Mouse (Mus musculus) CD8-positive naive resting alpha-beta T cell, adult 57 days (primary cell): ENCODE data around the gene Rpl10l. TPM values are rescaled to one million over a fixed set of nuclear protein-coding genes. Genes with fewer than 3 reads are reported as not detected.

Experiments used
- total RNA-seq: library from RNA; stranded (reverse); gene quantifications from one replicate; pipeline ENCODE4 v1.2.4, GENCODE M21; 2023

Rpl10l gene
- total RNA-seq: not detected

DNA sequence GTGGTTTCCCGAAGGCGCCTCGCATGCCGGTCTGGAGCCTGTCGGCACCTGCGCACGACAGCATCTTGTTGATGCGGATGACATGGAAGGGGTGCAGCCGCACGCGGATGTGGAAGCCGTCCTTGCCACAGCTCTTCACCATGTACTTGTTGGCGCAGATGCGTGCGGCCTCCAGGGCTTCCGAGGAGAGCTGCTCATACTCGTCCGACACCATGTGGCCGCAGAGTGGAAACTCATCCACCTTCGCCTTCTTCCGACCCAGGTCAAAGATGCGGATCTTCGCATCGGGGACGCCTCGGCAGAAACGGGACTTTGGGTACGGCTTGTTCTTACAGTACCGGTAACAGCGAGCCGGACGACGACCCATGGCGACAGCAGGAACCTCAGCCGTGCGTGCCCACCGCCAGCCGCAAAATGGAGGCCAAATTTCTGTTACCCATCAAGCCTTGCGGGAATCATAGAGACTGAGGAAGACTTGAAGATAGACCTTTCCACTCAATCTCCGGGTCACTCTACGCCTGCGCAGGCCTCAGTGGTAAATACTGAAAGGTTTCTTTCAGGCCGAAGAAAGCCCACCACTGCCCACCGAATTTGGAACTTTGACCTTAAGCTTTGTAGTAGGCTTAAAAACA, at the start of gene Rpl10l:
Gene Rpl10l (minus strand): TSS at position 411 of the 632 bp plus-strand sequence.

